Mouse (Mus musculus) cortical plate, adult 2 months (tissue): ENCODE results near the gene Dbnl.

Source experiments
- CTCF ChIP-seq: fragments of 200-500 bp; IDR thresholded peaks from 2 replicates; pipeline ENCODE4 v1.5.1; 2011; ENCODE audit warnings: mild to moderate bottlenecking, control low read depth, low read length; ENCODE audit not compliant: insufficient read depth; ENCODE audit errors: extremely low read depth
- POLR2A ChIP-seq: fragments of 200-500 bp; IDR thresholded peaks from 2 replicates; pipeline ENCODE4 v1.6.1; 2011; ENCODE audit warnings: mild to moderate bottlenecking, low read length, control low read depth; ENCODE audit not compliant: insufficient read depth; ENCODE audit errors: extremely low read depth

DNA sequence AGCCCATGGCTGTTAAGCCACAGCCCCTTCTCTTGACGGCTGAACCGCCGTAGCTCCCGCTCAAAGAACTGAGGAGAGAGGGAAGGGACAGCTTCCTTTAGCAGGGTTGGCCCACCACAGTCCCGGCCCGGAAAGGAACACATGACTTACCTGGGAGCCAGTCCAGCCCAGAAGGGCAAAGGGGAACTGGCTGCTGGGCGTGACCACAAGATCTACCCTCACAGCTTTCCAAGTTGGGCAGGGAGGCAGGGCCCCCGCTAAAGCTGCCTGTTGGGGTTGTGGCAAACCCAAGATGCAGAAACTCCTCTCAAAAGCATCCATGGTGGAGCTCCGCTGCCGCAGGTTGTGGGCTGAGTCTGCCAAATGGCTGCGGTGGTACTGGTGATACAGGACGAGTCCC lies 41.0 kb downstream of the Dbnl start:
- TF ChIP-seq CTCF (no peak), POLR2A (no peak)
